Mouse (Mus musculus): ENCODE data around the gene Sell.
"Not testable (repeated sequence)": the region's sequence is repeated elsewhere in the genome, so short reads cannot be mapped to it uniquely, and the experiment has no call there.

Sell gene

DNA sequence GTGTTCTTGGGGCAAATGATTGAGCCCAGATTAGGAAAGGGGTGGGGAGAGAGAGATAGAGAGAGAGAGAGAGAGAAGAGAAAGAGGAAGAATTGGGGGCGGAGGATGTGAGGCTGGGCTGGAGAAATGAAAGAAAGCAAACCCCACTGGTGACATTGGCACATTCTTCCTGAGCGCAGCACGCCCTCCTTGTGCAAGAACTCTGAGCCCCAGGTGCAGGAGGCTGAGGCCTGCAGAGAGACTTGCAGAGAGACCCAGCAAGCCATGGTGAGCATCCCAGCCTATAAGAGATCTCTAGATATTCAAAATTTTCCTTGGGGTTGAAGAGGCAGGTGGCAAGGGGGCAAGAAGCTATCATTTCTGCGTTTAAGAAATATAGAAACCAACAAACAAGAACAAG, at the start of gene Sell:
TSS of gene Sell (plus strand) at position 58 of the 400 bp plus-strand sequence.
- DNase-seq (ENCODE audit: low read depth, low spot score) = no peak

DNA sequence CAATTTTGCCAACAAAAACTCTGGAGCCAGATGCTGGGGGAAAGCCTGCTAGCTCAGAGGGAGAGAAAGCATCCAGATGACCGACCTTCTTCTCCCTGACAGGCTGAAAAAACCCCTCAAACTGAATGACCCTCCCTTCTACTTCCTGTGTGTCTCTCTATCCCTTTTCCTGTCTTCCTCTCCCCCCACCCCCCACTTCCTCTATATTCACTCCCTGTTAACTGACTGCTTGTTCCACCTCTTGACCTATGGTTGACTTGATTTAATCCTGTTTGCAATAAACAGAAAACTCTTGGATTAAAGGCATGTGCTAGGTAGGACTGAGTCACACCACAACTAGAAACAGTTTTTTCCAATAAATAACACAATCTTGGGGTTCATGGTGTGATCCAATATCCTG, 47.2 kb upstream of the Sell start:
- DNase-seq (ENCODE audit: low read depth, low spot score) = no peak

DNA sequence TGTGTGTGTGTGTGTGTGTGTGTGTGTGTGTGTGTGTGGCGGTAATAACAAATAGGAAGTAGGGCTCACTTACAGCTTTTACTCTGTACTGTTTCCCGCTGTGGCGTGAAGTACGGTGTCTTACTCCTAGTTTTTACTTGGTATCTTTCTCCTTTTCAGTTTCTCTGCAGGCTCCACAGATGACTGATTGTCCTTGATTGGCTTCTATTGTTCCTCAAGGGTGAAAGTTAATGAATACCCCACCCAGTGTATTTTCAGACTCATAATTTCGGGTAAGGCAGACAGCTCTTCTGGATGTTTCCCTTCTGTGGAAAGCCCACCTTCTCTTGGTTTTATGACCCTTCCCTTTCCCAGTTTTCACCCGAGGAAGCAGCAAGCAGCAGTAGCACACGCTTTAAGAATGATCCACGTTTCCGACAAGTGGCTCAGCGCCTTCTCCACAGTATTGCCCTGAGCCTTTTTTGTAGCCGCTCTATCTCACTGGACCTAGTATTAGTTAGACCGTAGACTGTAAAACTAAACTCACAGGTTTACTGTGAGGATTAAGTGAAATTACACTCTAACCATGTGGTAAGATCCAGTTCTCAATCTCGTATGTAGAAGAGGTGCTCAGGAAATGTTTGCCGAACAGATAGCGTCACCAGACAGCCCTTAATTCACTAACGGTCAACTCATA, 43.4 kb upstream of the Sell start:
- no peak for DNase-seq (ENCODE audit: low read depth, low spot score)

DNA sequence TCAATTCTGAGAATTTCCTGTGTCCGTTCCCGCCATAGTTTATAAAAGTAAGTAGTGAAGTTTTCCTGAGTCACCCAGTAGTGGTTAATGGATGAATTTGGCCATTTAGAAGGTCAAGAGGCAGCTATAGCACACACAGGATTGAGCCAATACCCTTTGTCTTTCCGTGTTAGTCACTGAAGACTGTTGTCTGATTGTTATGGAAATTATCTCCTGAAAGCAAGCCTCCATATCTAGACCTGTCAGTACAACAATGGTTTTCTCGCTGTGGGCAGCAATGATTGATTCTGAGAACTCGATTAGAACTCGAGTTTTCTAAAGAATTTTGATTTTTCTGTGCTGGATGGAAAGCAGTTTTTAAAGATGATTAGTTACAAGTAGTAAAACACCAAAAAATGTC, 42.0 kb upstream of the Sell start:
- DNase-seq (ENCODE audit: low read depth, low spot score) = no peak

DNA sequence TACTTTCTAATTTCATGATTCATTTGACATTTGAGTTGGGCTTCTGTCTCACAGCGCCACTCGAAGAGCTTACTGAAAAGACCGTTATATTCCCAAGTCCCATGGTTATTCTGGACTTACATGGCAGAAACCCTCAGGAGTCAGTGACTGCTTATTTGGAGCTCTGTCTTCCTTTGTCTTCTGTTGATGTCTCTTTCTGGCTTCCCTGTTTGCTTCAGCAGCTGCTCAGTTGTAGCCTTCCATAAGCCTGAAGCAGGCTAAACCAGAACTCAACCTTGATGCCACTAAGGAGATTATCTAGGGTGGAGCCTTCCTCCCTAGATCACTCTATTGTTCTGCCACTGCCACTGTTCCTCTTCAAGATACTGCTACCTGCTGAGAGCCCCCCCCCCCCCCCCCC, 41.0 kb upstream of the Sell start:
- not testable (repeated sequence) for DNase-seq (ENCODE audit: low read depth, low spot score)

DNA sequence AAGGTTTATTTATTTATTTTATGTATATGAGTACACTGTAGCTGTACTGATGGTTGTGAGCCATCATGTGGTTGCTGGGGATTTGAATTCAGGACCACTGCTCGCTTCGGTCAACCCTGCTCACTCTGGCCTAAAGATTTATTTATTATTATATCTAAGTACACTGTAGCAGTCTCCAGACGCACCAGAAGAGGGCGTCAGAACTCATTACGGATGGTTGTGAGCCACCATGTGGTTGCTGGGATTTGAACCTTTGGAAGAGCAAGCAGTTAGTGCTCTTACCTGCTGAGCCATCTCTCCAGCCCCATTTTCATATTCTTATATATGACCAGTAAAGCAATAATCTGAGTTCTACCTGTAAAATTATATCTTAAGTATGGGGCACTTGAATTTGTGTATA, 39.7 kb upstream of the Sell start:
- not testable (repeated sequence) for DNase-seq (ENCODE audit: low read depth, low spot score)

DNA sequence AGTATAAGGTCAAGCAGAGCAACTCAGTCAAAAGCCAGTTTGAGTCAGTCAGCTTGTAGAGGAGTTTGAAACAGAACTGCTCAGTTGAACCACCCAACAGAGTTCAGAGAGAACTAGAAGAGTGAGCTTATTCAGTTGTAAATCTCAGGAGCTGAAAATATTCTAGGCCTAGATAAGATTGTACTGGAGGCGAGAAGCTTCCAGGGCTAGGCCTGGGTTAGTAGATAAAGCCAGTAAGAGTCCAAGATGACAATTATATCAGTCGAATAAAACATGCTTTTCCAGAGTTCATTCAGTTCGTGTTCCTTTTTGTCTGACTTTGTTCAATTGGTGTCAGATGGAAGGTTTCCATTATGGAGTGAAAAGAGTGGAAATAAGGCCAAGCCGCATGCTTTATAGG, 36.1 kb upstream of the Sell start:
- no peak for DNase-seq (ENCODE audit: low read depth, low spot score)

DNA sequence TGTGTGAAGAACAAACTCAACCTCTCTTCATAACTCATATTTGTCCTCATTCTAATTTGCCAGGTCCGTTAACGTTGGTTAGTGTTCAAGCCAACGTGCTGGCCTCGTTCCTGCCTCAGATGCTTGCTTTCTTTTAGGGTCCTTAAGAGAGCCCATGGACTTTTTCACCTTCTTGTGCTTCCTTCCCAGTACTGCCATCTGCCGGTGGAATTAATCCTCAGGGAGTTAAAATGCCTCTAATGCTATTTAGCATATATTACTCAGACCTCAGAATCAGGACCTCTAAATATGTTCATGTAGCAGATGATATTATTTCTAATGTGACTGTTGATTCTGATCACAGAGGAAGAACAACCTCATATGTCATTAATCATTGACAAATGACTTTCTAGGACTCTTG, 34.4 kb upstream of the Sell start:
- no peak for DNase-seq (ENCODE audit: low read depth, low spot score)

DNA sequence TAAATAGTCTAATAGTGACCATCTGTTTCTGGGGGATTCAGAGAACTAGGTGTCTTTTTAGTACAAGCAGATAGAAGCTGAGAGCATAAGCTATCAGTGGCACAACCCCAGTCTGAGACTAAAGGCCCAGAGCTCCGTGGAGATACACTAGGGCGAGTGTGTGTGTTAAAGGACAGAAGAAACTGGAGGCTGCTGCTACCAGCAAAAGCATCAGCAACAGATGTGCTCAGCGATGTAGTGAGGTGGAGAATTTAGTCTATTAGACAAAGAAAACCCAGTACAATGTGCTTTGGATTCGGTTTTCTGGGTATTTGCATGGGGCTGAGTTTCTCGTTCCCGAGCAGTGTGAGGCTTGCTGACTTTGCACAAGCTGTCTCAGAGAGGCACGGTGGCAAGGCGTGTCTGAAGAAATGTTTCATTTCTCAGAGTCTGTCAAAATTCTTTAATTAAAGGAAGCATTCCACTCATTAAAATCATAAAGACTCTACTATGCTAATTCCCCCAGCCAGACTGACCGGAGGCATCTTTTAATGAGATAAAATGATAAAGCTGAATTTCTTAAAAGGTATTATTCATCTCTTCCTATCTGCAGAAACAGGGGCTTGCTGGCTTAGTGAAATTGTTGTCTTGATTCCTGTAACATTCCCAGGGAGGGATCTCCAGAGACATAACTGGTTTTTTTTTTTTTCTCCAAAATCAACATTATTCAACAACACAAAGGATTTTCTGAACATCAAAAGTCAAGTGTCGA, 21.2 kb upstream of the Sell start:
- DNase-seq (ENCODE audit: low read depth, low spot score) = no peak

DNA sequence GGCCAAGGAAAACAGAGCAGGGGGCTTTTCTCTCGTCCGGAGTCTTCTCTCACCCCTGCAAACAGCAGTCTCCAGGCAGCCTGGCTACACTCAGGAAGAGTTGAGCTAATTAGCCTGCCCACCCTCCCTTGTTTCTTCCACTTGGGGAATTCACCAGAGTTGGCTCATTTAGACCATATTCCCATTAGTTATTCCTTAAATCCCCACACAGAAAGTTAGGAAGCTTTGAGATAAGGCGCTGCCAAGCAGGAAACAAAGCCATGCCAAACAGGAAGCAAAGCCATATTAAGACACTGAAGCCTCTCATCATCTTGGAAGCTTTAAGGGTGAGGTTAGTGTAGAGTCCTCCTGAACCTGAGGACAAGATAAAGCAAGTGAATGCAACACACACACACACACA, 18.2 kb upstream of the Sell start:
- DNase-seq (ENCODE audit: low read depth, low spot score) = no peak

DNA sequence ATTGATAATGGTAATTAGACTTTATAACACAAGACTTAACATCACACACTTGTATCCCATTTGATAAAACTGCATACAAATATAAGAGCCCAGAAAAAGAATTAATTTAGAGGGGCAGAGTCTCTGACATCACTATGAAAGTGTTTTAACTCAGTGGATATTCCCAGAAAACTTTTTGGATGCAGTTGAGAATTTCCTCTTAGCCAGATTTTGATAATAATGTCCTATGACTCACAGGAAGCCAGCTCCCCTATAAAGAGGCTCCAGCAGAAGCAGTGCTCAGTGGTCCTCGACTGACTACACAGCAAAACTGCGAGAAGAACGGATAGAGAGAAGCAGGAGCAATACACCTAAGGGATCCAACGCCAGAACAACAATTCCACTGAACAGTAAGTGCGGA, 13.8 kb upstream of the Sell start, which contains the start of gene Sele:
TSS of gene Sele (plus strand) at position 301 of the 400 bp plus-strand sequence.
- DNase-seq (ENCODE audit: low read depth, low spot score) = no peak

DNA sequence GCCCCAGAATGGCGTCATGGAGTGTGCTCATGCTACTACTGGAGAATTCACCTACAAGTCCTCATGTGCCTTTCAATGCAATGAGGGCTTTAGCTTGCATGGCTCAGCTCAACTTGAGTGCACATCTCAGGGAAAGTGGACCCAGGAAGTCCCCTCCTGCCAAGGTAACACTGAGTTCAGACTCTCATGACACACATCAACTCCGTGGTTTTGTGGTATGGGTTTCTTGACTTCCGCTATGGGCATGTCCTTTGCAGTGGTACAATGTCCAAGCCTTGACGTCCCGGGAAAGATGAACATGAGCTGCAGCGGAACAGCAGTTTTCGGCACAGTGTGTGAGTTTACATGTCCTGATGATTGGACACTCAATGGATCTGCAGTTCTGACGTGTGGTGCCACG, 8.2 kb upstream of the Sell start:
- no peak for DNase-seq (ENCODE audit: low read depth, low spot score)

DNA sequence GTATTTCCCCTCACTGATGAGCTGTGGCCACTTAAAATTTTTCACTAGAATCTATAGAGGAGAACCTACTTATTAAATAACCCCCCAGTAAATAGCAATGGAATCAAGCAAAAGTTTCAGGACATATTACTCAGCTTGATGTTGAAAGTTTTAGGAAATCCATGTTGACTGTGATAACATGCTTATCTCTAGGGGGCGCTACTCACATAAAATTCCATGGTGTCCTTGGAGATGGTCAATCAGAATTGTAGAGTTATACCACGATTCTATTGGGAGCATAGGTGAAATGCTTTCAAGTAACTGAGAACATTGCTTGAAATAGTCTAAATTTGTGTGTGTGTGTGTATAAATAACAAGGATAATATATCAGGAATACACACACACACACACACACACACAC, 7.0 kb upstream of the Sell start:
- no peak for DNase-seq (ENCODE audit: low read depth, low spot score)

DNA sequence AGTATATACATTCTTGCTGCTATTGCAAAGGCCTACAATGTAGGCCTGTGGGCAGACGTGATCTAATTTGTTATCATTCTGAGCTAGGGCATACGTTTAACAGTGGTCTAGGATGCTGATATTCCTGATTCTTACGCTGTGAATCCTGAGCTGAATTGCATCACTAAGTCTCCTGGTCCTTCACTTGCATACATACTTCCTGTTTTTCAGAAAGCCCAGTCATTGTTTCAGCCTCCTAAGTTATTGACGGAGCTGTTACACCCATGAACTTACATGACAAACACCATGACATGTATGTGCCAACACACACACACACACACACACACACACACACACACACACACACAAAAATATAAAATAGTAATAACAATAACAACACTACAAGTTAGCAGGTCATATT, 1.7 kb upstream of the Sell start:
- no peak for DNase-seq (ENCODE audit: low read depth, low spot score)

DNA sequence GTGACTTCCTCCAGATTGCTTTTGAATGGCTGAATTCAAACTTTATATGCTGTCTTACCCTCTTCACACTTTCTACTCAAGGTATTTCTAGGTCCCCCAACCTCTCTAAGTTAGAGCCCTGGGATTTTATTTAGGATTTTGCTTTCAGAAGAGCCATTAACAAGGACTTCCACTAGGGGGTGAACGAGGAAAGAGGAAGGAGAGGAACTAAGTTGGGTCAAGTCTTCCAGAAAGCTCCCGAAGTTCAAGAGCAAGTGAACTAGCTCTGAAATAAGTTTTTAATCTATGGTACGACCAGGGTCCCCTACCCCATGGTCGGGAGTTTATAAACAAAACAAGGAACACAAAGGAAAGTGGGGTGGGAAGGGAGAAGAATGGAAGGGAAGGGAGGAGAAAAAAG, 504 bp upstream of the Sell start:
- DNase-seq (ENCODE audit: low read depth, low spot score) = no peak

DNA sequence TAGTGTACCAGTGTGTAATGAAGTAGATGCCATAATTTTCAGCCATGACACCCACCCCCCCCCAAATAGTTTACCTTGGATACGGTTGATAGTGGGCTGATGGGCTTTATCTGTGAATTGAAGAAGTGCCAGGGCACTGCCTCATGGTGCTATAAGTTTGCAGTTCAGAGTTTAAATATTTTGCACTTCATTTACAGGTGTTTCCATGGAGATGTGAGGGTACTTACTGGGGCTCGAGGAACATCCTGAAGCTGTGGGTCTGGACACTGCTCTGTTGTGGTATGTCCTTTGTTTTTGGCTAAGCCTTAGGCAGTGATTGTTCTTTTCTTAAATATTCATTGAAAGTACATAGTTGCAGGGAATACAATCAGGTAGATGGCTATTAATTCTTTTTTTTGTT, 1.1 kb downstream of the Sell start:
- no peak for DNase-seq (ENCODE audit: low read depth, low spot score)

DNA sequence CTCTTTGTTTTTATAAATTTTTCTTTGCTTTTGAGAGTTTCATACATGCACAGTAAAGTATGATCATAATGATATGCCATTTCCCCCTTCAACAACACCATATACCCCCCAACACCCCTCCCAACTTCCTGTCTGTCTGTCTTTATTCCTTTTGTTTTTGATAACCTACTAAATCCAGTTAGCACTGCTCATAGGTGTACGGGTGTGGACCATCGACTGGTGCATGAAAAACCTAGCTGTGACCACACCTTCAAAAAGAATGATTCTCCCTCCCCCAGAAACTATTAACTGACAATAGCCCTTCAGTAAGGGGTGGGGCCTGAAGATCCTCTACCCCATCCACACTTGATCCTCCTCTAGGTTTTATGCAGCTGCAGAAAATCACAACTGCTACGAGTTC, 2.0 kb downstream of the Sell start:
- no peak for DNase-seq (ENCODE audit: low read depth, low spot score)

DNA sequence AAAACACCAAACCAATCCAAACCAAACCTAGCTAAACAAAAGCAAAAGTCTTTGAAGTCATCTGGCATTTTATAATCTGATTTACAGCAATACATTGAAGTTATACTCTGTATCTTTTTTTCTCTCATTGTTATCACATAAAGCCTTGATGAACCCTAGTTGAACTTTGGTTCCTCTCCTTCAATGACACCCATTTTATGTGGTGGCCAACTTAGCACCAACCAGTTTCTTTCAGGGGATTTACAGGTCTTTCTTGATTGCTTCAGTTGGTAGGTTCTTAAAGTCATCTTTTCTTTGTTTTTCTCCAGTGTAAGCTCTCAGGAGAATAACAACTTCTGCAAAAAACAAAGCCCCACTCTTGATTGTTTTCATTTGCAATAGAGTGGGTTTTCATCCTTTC, 7.5 kb downstream of the Sell start:
- no peak for DNase-seq (ENCODE audit: low read depth, low spot score)

DNA sequence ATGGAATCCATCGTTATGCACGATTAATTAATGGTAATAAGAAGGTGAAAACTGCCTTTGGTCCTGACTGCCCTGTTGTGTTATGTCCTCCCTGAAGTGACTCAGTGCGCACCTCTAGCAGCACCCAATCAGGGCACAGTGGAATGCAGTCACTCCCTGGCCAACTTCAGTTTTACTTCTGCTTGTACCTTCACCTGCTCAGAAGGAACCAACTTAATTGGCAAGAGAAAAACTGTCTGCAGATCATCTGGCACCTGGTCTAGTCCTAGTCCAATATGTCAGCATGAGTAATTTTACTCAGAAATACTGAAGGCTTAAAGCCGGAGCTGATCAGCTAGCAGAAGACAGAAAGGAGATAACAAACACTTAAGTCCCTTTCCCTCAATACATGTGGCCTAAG, 8.7 kb downstream of the Sell start:
- no peak for DNase-seq (ENCODE audit: low read depth, low spot score)

DNA sequence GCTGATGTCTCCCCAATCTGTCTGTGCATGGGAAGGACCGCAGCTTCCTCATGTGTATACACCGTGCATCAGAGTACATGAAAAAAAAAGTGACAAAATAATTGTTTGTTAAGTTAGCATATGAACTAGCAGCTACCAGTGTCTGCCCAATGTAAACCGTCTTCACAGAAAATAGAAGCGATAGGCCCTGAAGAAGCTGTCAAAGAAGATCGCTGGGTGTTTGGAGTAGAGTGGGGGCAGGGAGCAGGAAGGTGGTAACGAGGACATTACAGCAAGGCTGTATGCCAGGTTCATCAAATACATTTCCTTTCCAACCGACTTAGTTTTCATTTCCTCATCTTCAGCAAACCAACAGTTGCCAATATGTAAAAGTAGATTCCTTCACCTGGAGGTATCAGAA, 9.3 kb downstream of the Sell start:
- DNase-seq (ENCODE audit: low read depth, low spot score) = no peak

DNA sequence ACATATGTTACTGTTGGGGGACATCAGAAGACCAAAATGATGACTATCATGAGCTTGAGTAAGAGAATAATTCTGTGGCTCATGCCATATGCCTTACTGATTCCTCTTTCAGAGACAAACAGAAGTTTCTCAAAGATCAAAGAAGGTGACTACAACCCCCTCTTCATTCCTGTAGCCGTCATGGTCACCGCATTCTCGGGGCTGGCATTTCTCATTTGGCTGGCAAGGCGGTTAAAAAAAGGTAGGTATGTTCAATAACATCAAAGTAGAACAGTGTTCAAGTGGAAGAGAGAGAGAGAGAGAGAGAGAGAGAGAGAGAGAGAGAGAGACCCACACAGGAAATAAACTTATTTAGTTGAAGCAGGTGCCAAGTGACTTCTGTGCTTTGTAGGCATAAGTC, 10.2 kb downstream of the Sell start:
- DNase-seq (ENCODE audit: low read depth, low spot score) = no peak

DNA sequence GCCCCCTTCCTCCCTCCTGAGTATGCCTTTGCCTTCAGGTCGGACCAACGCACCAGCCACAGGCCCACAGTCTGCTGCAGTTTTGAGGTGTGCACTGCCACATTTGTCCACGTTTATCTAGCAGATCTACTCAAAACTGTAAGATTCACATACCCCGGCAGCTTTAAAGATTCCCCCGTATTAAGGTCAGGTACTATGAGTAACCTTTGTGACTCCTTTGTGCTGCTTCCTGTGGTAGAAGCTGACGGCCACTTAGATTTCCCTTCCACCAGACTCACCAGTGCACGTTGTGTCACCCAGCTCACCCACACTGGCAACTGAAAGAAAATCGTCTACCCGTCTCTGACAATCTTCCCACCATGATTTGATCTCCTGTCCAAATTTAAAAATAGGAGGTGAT, 11.3 kb downstream of the Sell start:
- no peak for DNase-seq (ENCODE audit: low read depth, low spot score)

DNA sequence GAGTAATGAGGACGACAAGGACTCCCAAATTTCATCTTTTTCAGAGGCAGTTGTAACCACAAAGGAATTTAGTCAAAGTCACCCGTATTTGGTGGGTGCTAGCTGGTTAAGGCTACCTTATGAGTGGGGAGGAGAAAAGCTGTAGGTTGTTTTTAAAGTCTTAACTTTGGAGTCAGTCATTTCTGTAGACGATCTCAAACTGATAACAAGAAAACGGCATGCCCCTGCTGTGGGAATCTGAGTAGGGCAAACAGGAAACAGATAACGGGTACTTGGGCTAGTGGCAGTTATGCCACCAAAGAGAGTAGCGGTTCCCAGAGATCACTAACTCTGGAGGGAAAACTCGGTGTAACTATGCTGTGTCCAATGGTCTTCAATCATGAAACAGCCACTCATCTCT, 12.0 kb downstream of the Sell start:
- DNase-seq (ENCODE audit: low read depth, low spot score) = no peak
